Mouse (Mus musculus): ENCODE measurements around the gene Klrg2. TPM values are rescaled to one million over a fixed set of nuclear protein-coding genes. Genes with fewer than 3 reads are reported as not detected.
"Not testable (repeated sequence)": the region's sequence is repeated elsewhere in the genome, so short reads cannot be mapped to it uniquely, and the experiment has no call there.

Gene Klrg2
- 0.75 and 0.90 TPM in 2 replicates for polyA plus RNA-seq (2012; rRNA removed)

GRCm38 (mm10) chr6:38636852-38637618 is at the start of gene Klrg2:
TSS of gene Klrg2 (minus strand) at chr6:38637242.
- TF ChIP-seq CTCF (IDR thresholded peaks at IDR 0.05; ENCODE audit: extremely low read depth, insufficient read length, insufficient replicate concordance, low read depth, low read length) (no peak), POLR2A (IDR thresholded peaks at IDR 0.05; ENCODE audit: low read depth, low read length) (no peak)
- WGBS = 1% methylated on average over 60 of the region's 60 CpGs
- H3K36me3 ChIP-seq (ENCODE audit: control insufficient read depth, insufficient read depth, low read length) = no peaks in the 10 kb centered on the region
- H3K4me3 ChIP-seq (ENCODE audit: low read depth, low read length) = peak within 1 kb of the TSS; percentile 65
- peaks cover 7% of the 10 kb centered on the region for H3K4me1 ChIP-seq (ENCODE audit: control insufficient read depth, insufficient read depth, insufficient read length, low read length)
- H3K27me3 ChIP-seq (ENCODE audit: control insufficient read depth, insufficient read depth, low read length) = peaks cover 37% of the 10 kb centered on the region
- no peak within 1 kb of the TSS for H3K27ac ChIP-seq (ENCODE audit: insufficient read depth, low read depth, low read length)

- no peak for TF ChIP-seq POLR2A (IDR thresholded peaks at IDR 0.05; ENCODE audit: low read depth, low read length)
- no peaks in the 10 kb centered on the region for H3K36me3 ChIP-seq (ENCODE audit: control insufficient read depth, insufficient read depth, low read length)
- H3K4me1 ChIP-seq (ENCODE audit: control insufficient read depth, insufficient read depth, insufficient read length, low read length) = no peaks in the 10 kb centered on the region
- no peaks in the 10 kb centered on the region for H3K27me3 ChIP-seq (ENCODE audit: control insufficient read depth, insufficient read depth, low read length)
- H3K4me3 ChIP-seq (ENCODE audit: low read depth, low read length) = no peak overlapping the region
- no peak overlapping the region for H3K27ac ChIP-seq (ENCODE audit: insufficient read depth, low read depth, low read length)
- 54% methylated on average over 2 of the region's 2 CpGs for WGBS
Measured at GRCm38 (mm10) chr6:38682532-38682931, 45.5 kb upstream of the Klrg2 start.

- Histone ChIP-seq H3K36me3 (ENCODE audit: control insufficient read depth, insufficient read depth, low read length) (no peaks in the 10 kb centered on the region), H3K27ac (ENCODE audit: insufficient read depth, low read depth, low read length) (no peak overlapping the region), H3K4me3 (ENCODE audit: low read depth, low read length) (no peak overlapping the region), H3K4me1 (ENCODE audit: control insufficient read depth, insufficient read depth, insufficient read length, low read length) (no peaks in the 10 kb centered on the region; the same call in 1 of the 2 replicates), H3K27me3 (ENCODE audit: control insufficient read depth, insufficient read depth, low read length) (0 out of 2 replicates have a peak, but pooled peaks cover 6% of the 10 kb centered on the region)
- TF ChIP-seq CTCF (IDR thresholded peaks at IDR 0.05; ENCODE audit: extremely low read depth, insufficient read length, insufficient replicate concordance, low read depth, low read length) = no peak
- no peak for TF ChIP-seq POLR2A (IDR thresholded peaks at IDR 0.05; ENCODE audit: low read depth, low read length)
- 55% methylated on average over 9 of the region's 9 CpGs for WGBS
Measured at GRCm38 (mm10) chr6:38677629-38678028, 40.6 kb upstream of the Klrg2 start.

GRCm38 (mm10) chr6:38676723-38677122 is 39.7 kb upstream of the Klrg2 start:
- H3K4me1 ChIP-seq (ENCODE audit: control insufficient read depth, insufficient read depth, insufficient read length, low read length) = no peaks in the 10 kb centered on the region; the same call in 1 of the 2 replicates
- TF ChIP-seq CTCF (IDR thresholded peaks at IDR 0.05; ENCODE audit: extremely low read depth, insufficient read length, insufficient replicate concordance, low read depth, low read length) = no peak
- TF ChIP-seq POLR2A (IDR thresholded peaks at IDR 0.05; ENCODE audit: low read depth, low read length) = no peak
- H3K4me3 ChIP-seq (ENCODE audit: low read depth, low read length) = no peak overlapping the region
- H3K27ac ChIP-seq (ENCODE audit: insufficient read depth, low read depth, low read length) = no peak overlapping the region
- H3K36me3 ChIP-seq (ENCODE audit: control insufficient read depth, insufficient read depth, low read length) = no peaks in the 10 kb centered on the region
- H3K27me3 ChIP-seq (ENCODE audit: control insufficient read depth, insufficient read depth, low read length) = 0 out of 2 replicates have a peak, but pooled peaks cover 6% of the 10 kb centered on the region
- 58% methylated on average over 14 of the region's 14 CpGs for WGBS

- Histone ChIP-seq H3K27me3 (ENCODE audit: control insufficient read depth, insufficient read depth, low read length) (0 out of 2 replicates have a peak, but pooled peaks cover 6% of the 10 kb centered on the region), H3K4me1 (ENCODE audit: control insufficient read depth, insufficient read depth, insufficient read length, low read length) (no peaks in the 10 kb centered on the region; the same call in 1 of the 2 replicates), H3K36me3 (ENCODE audit: control insufficient read depth, insufficient read depth, low read length) (no peaks in the 10 kb centered on the region), H3K27ac (ENCODE audit: insufficient read depth, low read depth, low read length) (no peak overlapping the region), H3K4me3 (ENCODE audit: low read depth, low read length) (no peak overlapping the region)
- 47% methylated on average over 6 of the region's 6 CpGs for WGBS
- no peak for TF ChIP-seq CTCF (IDR thresholded peaks at IDR 0.05; ENCODE audit: extremely low read depth, insufficient read length, insufficient replicate concordance, low read depth, low read length)
- TF ChIP-seq POLR2A (IDR thresholded peaks at IDR 0.05; ENCODE audit: low read depth, low read length) = no peak
Measured at GRCm38 (mm10) chr6:38676217-38676616, 39.2 kb upstream of the Klrg2 start.

- no peaks in the 10 kb centered on the region; the same call in 1 of the 2 replicates for H3K4me1 ChIP-seq (ENCODE audit: control insufficient read depth, insufficient read depth, insufficient read length, low read length)
- WGBS = 71% methylated on average over 3 of the region's 3 CpGs
- H3K27me3 ChIP-seq (ENCODE audit: control insufficient read depth, insufficient read depth, low read length) = 0 out of 2 replicates have a peak, but pooled peaks cover 6% of the 10 kb centered on the region
- H3K4me3 ChIP-seq (ENCODE audit: low read depth, low read length) = no peak overlapping the region
- no peaks in the 10 kb centered on the region for H3K36me3 ChIP-seq (ENCODE audit: control insufficient read depth, insufficient read depth, low read length)
- no peak overlapping the region for H3K27ac ChIP-seq (ENCODE audit: insufficient read depth, low read depth, low read length)
- no peak for TF ChIP-seq CTCF (IDR thresholded peaks at IDR 0.05; ENCODE audit: extremely low read depth, insufficient read length, insufficient replicate concordance, low read depth, low read length)
- TF ChIP-seq POLR2A (IDR thresholded peaks at IDR 0.05; ENCODE audit: low read depth, low read length) = no peak
Measured at GRCm38 (mm10) chr6:38672011-38672410, 35.0 kb upstream of the Klrg2 start.

- WGBS = 81% methylated on average over 7 of the region's 7 CpGs
- no peak overlapping the region for H3K4me3 ChIP-seq (ENCODE audit: low read depth, low read length)
- no peak for TF ChIP-seq CTCF (IDR thresholded peaks at IDR 0.05; ENCODE audit: extremely low read depth, insufficient read length, insufficient replicate concordance, low read depth, low read length)
- TF ChIP-seq POLR2A (IDR thresholded peaks at IDR 0.05; ENCODE audit: low read depth, low read length) = no peak
- H3K4me1 ChIP-seq (ENCODE audit: control insufficient read depth, insufficient read depth, insufficient read length, low read length) = no peaks in the 10 kb centered on the region; the same call in 1 of the 2 replicates
- H3K36me3 ChIP-seq (ENCODE audit: control insufficient read depth, insufficient read depth, low read length) = no peaks in the 10 kb centered on the region
- H3K27me3 ChIP-seq (ENCODE audit: control insufficient read depth, insufficient read depth, low read length) = 0 out of 2 replicates have a peak, but pooled peaks cover under 1% of the 10 kb centered on the region
- H3K27ac ChIP-seq (ENCODE audit: insufficient read depth, low read depth, low read length) = no peak overlapping the region
Measured at GRCm38 (mm10) chr6:38671270-38671669, 34.2 kb upstream of the Klrg2 start.

- not testable (repeated sequence) for H3K4me3 ChIP-seq (ENCODE audit: low read depth, low read length); H3K36me3 ChIP-seq (ENCODE audit: control insufficient read depth, insufficient read depth, low read length); H3K27ac ChIP-seq (ENCODE audit: insufficient read depth, low read depth, low read length); H3K27me3 ChIP-seq (ENCODE audit: control insufficient read depth, insufficient read depth, low read length); H3K4me1 ChIP-seq (ENCODE audit: control insufficient read depth, insufficient read depth, insufficient read length, low read length)
- 79% methylated on average over 1 of the region's 1 CpGs for WGBS
Measured at GRCm38 (mm10) chr6:38670488-38670887, 33.4 kb upstream of the Klrg2 start.
